Mouse (Mus musculus) stomach, embryonic 15.5 days (tissue): ENCODE measurements around the gene Tmem72. TPM values are rescaled to one million over a fixed set of nuclear protein-coding genes. Genes with fewer than 3 reads are reported as not detected.

Experiments
- ATAC-seq: fragments of 200-750 bp; cut with Nextera tagmentation; 2 replicates; pipeline ENCODE4 v1.8.0; 2017; ENCODE audit warnings: low read depth, moderate number of reproducible peaks, moderate TSS enrichment; ENCODE audit not compliant: insufficient read depth, low FRiP score
- H3K27ac ChIP-seq: fragments of 300-500 bp; sonication (generic); 2 replicates; pipeline ENCODE4 v1.5.1; 2015; ENCODE audit warnings: mild to moderate bottlenecking, inconsistent platforms
- H3K27me3 ChIP-seq: fragments of 300-500 bp; sonication (generic); replicated peaks from 2 replicates; pipeline ENCODE4 v1.6.1; 2015; ENCODE audit warnings: inconsistent platforms
- H3K36me3 ChIP-seq: fragments of 300-500 bp; sonication (generic); 2 replicates; pipeline ENCODE4 v1.6.1; 2015; ENCODE audit warnings: inconsistent platforms
- H3K4me1 ChIP-seq: fragments of 300-500 bp; sonication (generic); 2 replicates; pipeline ENCODE4 v1.6.1; 2015; ENCODE audit warnings: inconsistent platforms
- H3K4me2 ChIP-seq: fragments of 300-500 bp; sonication (generic); 2 replicates; pipeline ENCODE4 v1.6.1; 2015; ENCODE audit warnings: mild to moderate bottlenecking, inconsistent platforms
- H3K4me3 ChIP-seq: fragments of 300-500 bp; sonication (generic); replicated peaks from 2 replicates; pipeline ENCODE4 v1.5.1; 2015; ENCODE audit warnings: inconsistent platforms
- H3K9ac ChIP-seq: fragments of 300-500 bp; sonication (generic); 2 replicates; pipeline ENCODE4 v1.6.1; 2015; ENCODE audit warnings: inconsistent platforms
- H3K9me3 ChIP-seq: fragments of 300-500 bp; sonication (generic); 2 replicates; pipeline ENCODE4 v1.6.1; 2016; ENCODE audit warnings: inconsistent platforms
- WGBS: fragments of 180-500 bp; shearing (Covaris S2); methylation state at CpG from one replicate; pipeline ENCODE4 v1.1.7; 2015; 5-methylcytosine and 5-hydroxymethylcytosine counted together
- polyA plus RNA-seq: library from polyadenylated mRNA; unstranded; fragments of >200 nt; fragmentation: Nextera tagmentation; extraction: Ambion mirVana; gene quantifications from 2 replicates; pipeline ENCODE4 v1.2.1, GENCODE M21; 2015

The Tmem72 gene
- 0.05 and 0.06 TPM in 2 replicates for polyA plus RNA-seq

GRCm38 (mm10) chr6:116716666-116717065 lies at the start of gene Tmem72:
Gene Tmem72, minus strand, starts transcription at chr6:116716913.
- peak; percentile 31; the same call in 1 of the 2 replicates for ATAC-seq
- WGBS, result 48% methylated on average over 8 of the region's 8 CpGs
- no peak within 1 kb of the TSS for H3K27ac ChIP-seq
- H3K4me1 ChIP-seq, result 0 out of 2 replicates have a peak, but pooled peaks cover 4% of the 10 kb centered on the region
- H3K27me3 ChIP-seq, result no peaks in the 10 kb centered on the region
- H3K9me3 ChIP-seq, result no peaks in the 10 kb centered on the region
- no peak within 1 kb of the TSS for H3K4me2 ChIP-seq
- H3K4me3 ChIP-seq, result no peak within 1 kb of the TSS
- H3K36me3 ChIP-seq, result no peaks in the 10 kb centered on the region
- no peak within 1 kb of the TSS for H3K9ac ChIP-seq

- Histone ChIP-seq H3K9ac (no peak overlapping the region), H3K9me3 (no peaks in the 10 kb centered on the region), H3K27me3 (no peaks in the 10 kb centered on the region), H3K27ac (no peak overlapping the region), H3K4me3 (no peak overlapping the region), H3K4me1 (peaks cover 6% of the 10 kb centered on the region), H3K4me2 (no peak overlapping the region), H3K36me3 (no peaks in the 10 kb centered on the region)
- WGBS, result 86% methylated on average over 4 of the region's 4 CpGs
- no peak for ATAC-seq
These were observed 47.8 kb upstream of the Tmem72 start for GRCm38 (mm10) chr6:116764524-116764923.

GRCm38 (mm10) chr6:116762333-116762732 lies 45.6 kb upstream of the Tmem72 start:
- Histone ChIP-seq H3K27me3 (no peaks in the 10 kb centered on the region), H3K4me3 (no peak overlapping the region), H3K4me2 (no peak overlapping the region), H3K9ac (no peak overlapping the region), H3K36me3 (no peaks in the 10 kb centered on the region), H3K9me3 (no peaks in the 10 kb centered on the region), H3K4me1 (no peaks in the 10 kb centered on the region), H3K27ac (no peak overlapping the region)
- WGBS, result 48% methylated on average over 3 of the region's 3 CpGs
- ATAC-seq, result no peak

- ATAC-seq, result no peak
- Histone ChIP-seq H3K4me2 (no peak overlapping the region), H3K36me3 (no peaks in the 10 kb centered on the region), H3K4me1 (no peaks in the 10 kb centered on the region), H3K9ac (no peak overlapping the region), H3K27me3 (no peaks in the 10 kb centered on the region), H3K4me3 (no peak overlapping the region), H3K27ac (no peak overlapping the region), H3K9me3 (no peaks in the 10 kb centered on the region)
- 70% methylated on average over 6 of the region's 6 CpGs for WGBS
These were observed 43.5 kb upstream of the Tmem72 start for GRCm38 (mm10) chr6:116760181-116760580.

GRCm38 (mm10) chr6:116756364-116756763 lies 39.7 kb upstream of the Tmem72 start:
- Histone ChIP-seq H3K9me3 (no peaks in the 10 kb centered on the region), H3K4me2 (no peak overlapping the region), H3K4me1 (no peaks in the 10 kb centered on the region), H3K27me3 (no peaks in the 10 kb centered on the region), H3K27ac (no peak overlapping the region), H3K9ac (no peak overlapping the region), H3K36me3 (no peaks in the 10 kb centered on the region), H3K4me3 (no peak overlapping the region)
- 72% methylated on average over 3 of the region's 3 CpGs for WGBS
- ATAC-seq, result no peak

- Histone ChIP-seq H3K9me3 (no peaks in the 10 kb centered on the region), H3K9ac (no peak overlapping the region), H3K4me2 (no peak overlapping the region), H3K36me3 (no peaks in the 10 kb centered on the region), H3K27me3 (no peaks in the 10 kb centered on the region), H3K27ac (no peak overlapping the region), H3K4me1 (no peaks in the 10 kb centered on the region), H3K4me3 (no peak overlapping the region)
- ATAC-seq, result no peak
- WGBS, result 79% methylated on average over 2 of the region's 2 CpGs
These were observed 21.3 kb upstream of the Tmem72 start for GRCm38 (mm10) chr6:116738046-116738445.

- WGBS, result 82% methylated on average over 5 of the region's 5 CpGs
- ATAC-seq, result no peak
- H3K36me3 ChIP-seq, result no peaks in the 10 kb centered on the region
These were observed 18.6 kb upstream of the Tmem72 start for GRCm38 (mm10) chr6:116735361-116735760.

GRCm38 (mm10) chr6:116733577-116733976 lies 16.9 kb upstream of the Tmem72 start:
- Histone ChIP-seq H3K9ac (no peak overlapping the region), H3K4me3 (no peak overlapping the region), H3K4me2 (no peak overlapping the region), H3K27me3 (no peaks in the 10 kb centered on the region), H3K36me3 (no peaks in the 10 kb centered on the region), H3K27ac (no peak overlapping the region), H3K9me3 (no peaks in the 10 kb centered on the region), H3K4me1 (no peaks in the 10 kb centered on the region)
- 70% methylated on average over 4 of the region's 4 CpGs for WGBS
- no peak for ATAC-seq

More at GRCm38 (mm10) chr6:116735361-116735760, 18.6 kb upstream of the Tmem72 start:
- Histone ChIP-seq H3K27me3 (no peaks in the 10 kb centered on the region), H3K4me1 (no peaks in the 10 kb centered on the region), H3K4me3 (no peak overlapping the region), H3K9ac (no peak overlapping the region), H3K4me2 (no peak overlapping the region), H3K27ac (no peak overlapping the region), H3K9me3 (no peaks in the 10 kb centered on the region)

- Histone ChIP-seq H3K27ac (no peak overlapping the region), H3K9me3 (no peaks in the 10 kb centered on the region), H3K27me3 (no peaks in the 10 kb centered on the region), H3K4me3 (no peak overlapping the region), H3K4me2 (no peak overlapping the region), H3K4me1 (no peaks in the 10 kb centered on the region), H3K9ac (no peak overlapping the region), H3K36me3 (no peaks in the 10 kb centered on the region)
- 79% methylated on average over 12 of the region's 12 CpGs for WGBS
- ATAC-seq, result no peak
These were observed 7.9 kb upstream of the Tmem72 start for GRCm38 (mm10) chr6:116724489-116725160.

GRCm38 (mm10) chr6:116718920-116719319 lies 2.2 kb upstream of the Tmem72 start:
- WGBS, result 71% methylated on average over 4 of the region's 4 CpGs
- ATAC-seq, result no peak
- Histone ChIP-seq H3K36me3 (no peaks in the 10 kb centered on the region), H3K4me3 (no peak overlapping the region), H3K4me2 (no peak overlapping the region), H3K9ac (no peak overlapping the region), H3K27me3 (no peaks in the 10 kb centered on the region), H3K9me3 (no peaks in the 10 kb centered on the region), H3K4me1 (0 out of 2 replicates have a peak, but pooled peaks cover 4% of the 10 kb centered on the region), H3K27ac (no peak overlapping the region)

GRCm38 (mm10) chr6:116718361-116718760 lies 1.6 kb upstream of the Tmem72 start:
- Histone ChIP-seq H3K36me3 (no peaks in the 10 kb centered on the region), H3K27ac (no peak overlapping the region), H3K4me2 (no peak overlapping the region), H3K9me3 (no peaks in the 10 kb centered on the region), H3K9ac (no peak overlapping the region), H3K4me3 (no peak overlapping the region), H3K27me3 (no peaks in the 10 kb centered on the region), H3K4me1 (0 out of 2 replicates have a peak, but pooled peaks cover 4% of the 10 kb centered on the region)
- no peak for ATAC-seq
- 75% methylated on average over 4 of the region's 4 CpGs for WGBS

- WGBS, result 69% methylated on average over 7 of the region's 7 CpGs
- Histone ChIP-seq H3K4me1 (0 out of 2 replicates have a peak, but pooled peaks cover 4% of the 10 kb centered on the region), H3K4me3 (no peak overlapping the region), H3K27ac (no peak overlapping the region), H3K9me3 (no peaks in the 10 kb centered on the region), H3K27me3 (no peaks in the 10 kb centered on the region), H3K4me2 (no peak overlapping the region), H3K36me3 (no peaks in the 10 kb centered on the region), H3K9ac (no peak overlapping the region)
- ATAC-seq, result no peak
These were observed 1.1 kb upstream of the Tmem72 start for GRCm38 (mm10) chr6:116717851-116718250.
